Mouse (Mus musculus) testis, postnatal 14 days (tissue): ENCODE measurements around the gene Olfr1323.

Experiments used
- DNase-seq: peaks from one replicate; pipeline ENCODE4 v3.0.0; 2021; ENCODE audit warnings: low spot score

Olfr1323 gene

GRCm38 (mm10) chrX:50019259-50019658 lies at the start of gene Olfr1323:
Gene Olfr1323 (minus strand): TSS chrX:50019359.
- no peak for DNase-seq

GRCm38 (mm10) chrX:50012242-50012641 lies 6.9 kb downstream of the Olfr1323 start:
- DNase-seq, result no peak
